Mouse (Mus musculus): ENCODE measurements around the gene Cacnb2. TPM values are rescaled to one million over a fixed set of nuclear protein-coding genes. Genes with fewer than 3 reads are reported as not detected.

Gene Cacnb2
- polyA plus RNA-seq, 1 experiment from 2014 or later, result 1.2 TPM

DNA sequence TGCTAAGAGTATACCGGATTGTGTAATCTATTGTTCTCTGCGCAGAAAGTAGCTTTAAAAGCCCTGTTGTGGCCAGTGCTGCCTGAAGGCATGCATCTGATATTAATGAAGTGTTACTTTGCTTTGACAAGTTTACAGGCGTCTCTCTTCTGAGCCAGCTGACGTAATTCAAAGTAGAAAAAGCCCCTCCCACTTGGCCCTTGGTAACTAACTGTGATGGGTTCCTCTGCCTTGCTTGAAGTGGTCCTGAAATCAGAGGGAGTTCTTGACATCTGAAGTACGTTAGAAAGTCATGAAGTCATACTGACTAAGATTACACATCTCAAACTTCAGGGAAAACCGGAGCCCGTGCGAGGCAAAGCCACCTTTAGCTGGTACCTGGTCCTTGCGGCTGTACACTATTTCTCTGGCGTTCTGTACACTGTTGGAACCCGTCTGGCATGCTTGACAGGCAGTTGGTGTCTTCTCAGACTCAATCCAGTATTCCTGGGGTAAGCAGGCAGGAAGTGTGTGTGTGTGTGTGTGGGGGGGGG is 221.0 kb downstream of the Cacnb2 start:
- DNase-seq (ENCODE audit: low spot score), result no peak
- H3K4me2 ChIP-seq (ENCODE audit: low read depth), result no peak overlapping the region
- no peaks in the 10 kb centered on the region for H3K9me3 ChIP-seq (ENCODE audit: control insufficient read depth, low read length)
- no peaks in the 10 kb centered on the region for H3K27me3 ChIP-seq (ENCODE audit: control insufficient read depth, insufficient read depth, low read length)
- ATAC-seq (ENCODE audit: insufficient read depth, low FRiP score, low TSS enrichment), result peak; percentile 48
- no peak overlapping the region for H3K9ac ChIP-seq (ENCODE audit: low read length)
- no peak overlapping the region for H3K4me3 ChIP-seq (ENCODE audit: low read depth, low read length)
- H3K36me3 ChIP-seq (ENCODE audit: control insufficient read depth, insufficient read depth, low read length), result no peaks in the 10 kb centered on the region
- no peaks in the 10 kb centered on the region for H3K4me1 ChIP-seq (ENCODE audit: control insufficient read depth, insufficient read depth, low read length)
- H3K27ac ChIP-seq (ENCODE audit: low read depth, low read length), result no peak overlapping the region
- 65% methylated on average over 11 of the region's 11 CpGs for WGBS

DNA sequence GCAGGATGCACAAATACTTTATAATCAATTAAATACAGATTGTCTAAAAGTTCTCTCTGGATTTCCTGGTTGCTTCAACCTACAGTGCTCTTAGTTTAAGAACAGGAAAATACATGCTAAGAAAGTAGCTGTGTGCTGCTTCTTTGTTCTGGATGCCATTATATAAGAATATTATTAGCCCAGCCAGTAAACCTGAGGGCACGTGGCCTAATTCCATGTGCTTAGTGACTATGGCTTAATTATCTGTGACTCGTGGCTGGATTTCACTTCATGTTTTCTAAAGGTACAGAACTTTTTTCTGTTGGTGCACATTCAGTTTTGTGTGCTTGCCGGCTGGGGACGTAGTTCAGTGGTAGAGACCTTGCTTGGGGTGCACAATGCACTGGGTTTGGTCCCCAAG is 222.3 kb downstream of the Cacnb2 start:
- no peak for ATAC-seq (ENCODE audit: insufficient read depth, low FRiP score, low TSS enrichment)
- no peaks in the 10 kb centered on the region for H3K4me1 ChIP-seq (ENCODE audit: control insufficient read depth, insufficient read depth, low read length)
- DNase-seq (ENCODE audit: low spot score), result no peak
- no peak overlapping the region for H3K4me2 ChIP-seq (ENCODE audit: low read depth)
- H3K36me3 ChIP-seq (ENCODE audit: control insufficient read depth, insufficient read depth, low read length), result no peaks in the 10 kb centered on the region
- H3K9ac ChIP-seq (ENCODE audit: low read length), result no peak overlapping the region
- no peaks in the 10 kb centered on the region for H3K9me3 ChIP-seq (ENCODE audit: control insufficient read depth, low read length)
- no peaks in the 10 kb centered on the region for H3K27me3 ChIP-seq (ENCODE audit: control insufficient read depth, insufficient read depth, low read length)
- 78% methylated on average over 4 of the region's 4 CpGs for WGBS
- H3K27ac ChIP-seq (ENCODE audit: low read depth, low read length), result no peak overlapping the region
- H3K4me3 ChIP-seq (ENCODE audit: low read depth, low read length), result no peak overlapping the region

DNA sequence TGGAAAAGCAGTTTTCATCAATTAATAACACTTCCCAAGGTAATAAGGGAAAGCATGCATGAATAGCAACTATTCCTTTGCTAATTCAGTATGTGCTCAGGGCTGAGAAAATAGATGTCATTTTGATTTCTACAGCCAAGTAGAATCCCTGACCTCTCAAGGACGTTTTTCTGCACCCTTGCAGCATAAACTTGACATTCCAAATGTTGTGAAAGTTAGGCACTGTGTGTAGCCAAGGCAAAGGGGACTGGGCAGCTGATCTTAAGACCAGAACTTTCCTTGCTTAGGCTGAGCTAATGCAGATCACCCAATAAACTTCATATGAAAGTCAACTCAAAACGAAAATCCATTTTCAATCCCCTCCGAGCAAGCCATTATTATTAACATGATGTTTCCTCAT is 226.6 kb downstream of the Cacnb2 start:
- Histone ChIP-seq H3K4me1 (ENCODE audit: control insufficient read depth, insufficient read depth, low read length) (no peaks in the 10 kb centered on the region), H3K4me3 (ENCODE audit: low read depth, low read length) (no peak overlapping the region), H3K9me3 (ENCODE audit: control insufficient read depth, low read length) (no peaks in the 10 kb centered on the region), H3K4me2 (ENCODE audit: low read depth) (no peak overlapping the region), H3K9ac (ENCODE audit: low read length) (no peak overlapping the region), H3K27ac (ENCODE audit: low read depth, low read length) (no peak overlapping the region), H3K27me3 (ENCODE audit: control insufficient read depth, insufficient read depth, low read length) (no peaks in the 10 kb centered on the region), H3K36me3 (ENCODE audit: control insufficient read depth, insufficient read depth, low read length) (no peaks in the 10 kb centered on the region)
- WGBS, result 67% methylated on average over 3 of the region's 3 CpGs
- no peak for ATAC-seq (ENCODE audit: insufficient read depth, low FRiP score, low TSS enrichment)
- no peak for DNase-seq (ENCODE audit: low spot score)

GRCm38 (mm10) chr2:14831308-14831707 is 228.4 kb downstream of the Cacnb2 start:
- Histone ChIP-seq H3K27me3 (ENCODE audit: control insufficient read depth, insufficient read depth, low read length) (no peaks in the 10 kb centered on the region), H3K27ac (ENCODE audit: low read depth, low read length) (no peak overlapping the region), H3K36me3 (ENCODE audit: control insufficient read depth, insufficient read depth, low read length) (no peaks in the 10 kb centered on the region), H3K4me3 (ENCODE audit: low read depth, low read length) (no peak overlapping the region), H3K4me1 (ENCODE audit: control insufficient read depth, insufficient read depth, low read length) (no peaks in the 10 kb centered on the region), H3K4me2 (ENCODE audit: low read depth) (no peak overlapping the region), H3K9ac (ENCODE audit: low read length) (no peak overlapping the region), H3K9me3 (ENCODE audit: control insufficient read depth, low read length) (no peaks in the 10 kb centered on the region)
- DNase-seq (ENCODE audit: low spot score), result no peak
- no peak for ATAC-seq (ENCODE audit: insufficient read depth, low FRiP score, low TSS enrichment)
- 72% methylated on average over 2 of the region's 2 CpGs for WGBS

DNA sequence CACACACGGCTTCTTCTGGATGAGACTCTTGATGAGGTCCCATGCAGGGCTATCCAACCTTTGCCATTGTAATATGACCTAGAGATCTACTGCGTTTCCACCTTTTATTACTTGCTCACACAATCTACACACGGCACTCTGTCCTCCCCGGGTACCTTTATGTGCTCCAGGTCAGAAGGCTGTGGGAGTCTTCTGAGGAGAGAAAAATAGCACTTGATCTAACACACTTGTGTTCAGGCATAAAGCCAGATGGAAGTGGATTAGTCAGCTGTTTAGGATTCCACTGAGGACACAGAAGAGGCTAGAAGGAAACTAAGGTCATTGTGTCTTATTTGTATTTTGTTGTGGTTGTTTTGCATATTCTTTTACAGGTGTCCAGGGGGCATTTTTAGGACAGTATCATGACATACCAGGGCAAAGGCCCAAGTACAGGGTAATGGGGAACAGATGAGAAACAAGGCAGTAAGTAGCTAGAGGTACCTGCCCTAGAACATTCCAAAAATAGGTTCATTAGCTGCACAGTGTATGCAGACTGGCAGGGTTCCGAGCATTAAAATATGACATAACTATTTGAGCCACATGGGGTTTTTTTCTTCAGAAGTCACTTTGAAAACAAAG is 231.9 kb downstream of the Cacnb2 start:
- 73% methylated on average over 5 of the region's 5 CpGs for WGBS
- Histone ChIP-seq H3K4me1 (ENCODE audit: control insufficient read depth, insufficient read depth, low read length) (no peaks in the 10 kb centered on the region), H3K27me3 (ENCODE audit: control insufficient read depth, insufficient read depth, low read length) (no peaks in the 10 kb centered on the region), H3K36me3 (ENCODE audit: control insufficient read depth, insufficient read depth, low read length) (no peaks in the 10 kb centered on the region), H3K27ac (ENCODE audit: low read depth, low read length) (no peak overlapping the region), H3K4me2 (ENCODE audit: low read depth) (no peak overlapping the region), H3K4me3 (ENCODE audit: low read depth, low read length) (no peak overlapping the region), H3K9ac (ENCODE audit: low read length) (no peak overlapping the region), H3K9me3 (ENCODE audit: control insufficient read depth, low read length) (no peaks in the 10 kb centered on the region)
- ATAC-seq (ENCODE audit: insufficient read depth, low FRiP score, low TSS enrichment) (no peak), DNase-seq (ENCODE audit: low spot score) (no peak)

DNA sequence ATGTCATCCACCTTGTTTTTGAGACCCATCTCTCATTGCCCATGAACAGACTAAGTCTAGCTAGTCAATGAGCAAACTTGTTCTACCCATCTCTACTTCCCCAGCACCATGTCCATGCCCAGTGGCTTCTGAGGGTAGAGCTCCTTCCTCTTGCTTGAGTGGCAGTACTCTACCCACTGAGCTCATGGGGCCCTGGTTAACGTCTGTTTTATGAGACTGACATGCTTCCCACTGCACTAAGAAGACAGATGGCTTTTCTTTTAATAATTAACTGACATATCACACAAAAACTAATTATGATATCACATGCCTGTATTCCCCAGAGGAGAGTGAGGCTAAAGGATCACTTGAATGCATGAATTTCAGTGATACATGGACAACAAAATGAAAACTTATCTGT is 238.4 kb downstream of the Cacnb2 start:
- no peaks in the 10 kb centered on the region for H3K9me3 ChIP-seq (ENCODE audit: control insufficient read depth, low read length)
- DNase-seq (ENCODE audit: low spot score) (no peak), ATAC-seq (ENCODE audit: insufficient read depth, low FRiP score, low TSS enrichment) (no peak)
- H3K4me1 ChIP-seq (ENCODE audit: control insufficient read depth, insufficient read depth, low read length), result no peaks in the 10 kb centered on the region
- no peaks in the 10 kb centered on the region for H3K27me3 ChIP-seq (ENCODE audit: control insufficient read depth, insufficient read depth, low read length)
- WGBS, result 62% methylated on average over 1 of the region's 1 CpGs
- no peak overlapping the region for H3K4me3 ChIP-seq (ENCODE audit: low read depth, low read length)
- H3K27ac ChIP-seq (ENCODE audit: low read depth, low read length), result no peak overlapping the region
- H3K4me2 ChIP-seq (ENCODE audit: low read depth), result no peak overlapping the region
- H3K9ac ChIP-seq (ENCODE audit: low read length), result no peak overlapping the region
- H3K36me3 ChIP-seq (ENCODE audit: control insufficient read depth, insufficient read depth, low read length), result no peaks in the 10 kb centered on the region

- DNase-seq (ENCODE audit: low spot score), result no peak
- no peaks in the 10 kb centered on the region for H3K27me3 ChIP-seq (ENCODE audit: control insufficient read depth, insufficient read depth, low read length)
- no peak overlapping the region for H3K9ac ChIP-seq (ENCODE audit: low read length)
- WGBS, result 55% methylated on average over 1 of the region's 1 CpGs
- H3K4me3 ChIP-seq (ENCODE audit: low read depth, low read length), result no peak overlapping the region
- ATAC-seq (ENCODE audit: insufficient read depth, low FRiP score, low TSS enrichment), result no peak
- no peak overlapping the region for H3K27ac ChIP-seq (ENCODE audit: low read depth, low read length)
- H3K36me3 ChIP-seq (ENCODE audit: control insufficient read depth, insufficient read depth, low read length), result no peaks in the 10 kb centered on the region
- H3K4me1 ChIP-seq (ENCODE audit: control insufficient read depth, insufficient read depth, low read length), result no peaks in the 10 kb centered on the region
- H3K4me2 ChIP-seq (ENCODE audit: low read depth), result no peak overlapping the region
- no peaks in the 10 kb centered on the region for H3K9me3 ChIP-seq (ENCODE audit: control insufficient read depth, low read length)
Observed at GRCm38 (mm10) chr2:14846727-14847126, 243.8 kb downstream of the Cacnb2 start.

DNA sequence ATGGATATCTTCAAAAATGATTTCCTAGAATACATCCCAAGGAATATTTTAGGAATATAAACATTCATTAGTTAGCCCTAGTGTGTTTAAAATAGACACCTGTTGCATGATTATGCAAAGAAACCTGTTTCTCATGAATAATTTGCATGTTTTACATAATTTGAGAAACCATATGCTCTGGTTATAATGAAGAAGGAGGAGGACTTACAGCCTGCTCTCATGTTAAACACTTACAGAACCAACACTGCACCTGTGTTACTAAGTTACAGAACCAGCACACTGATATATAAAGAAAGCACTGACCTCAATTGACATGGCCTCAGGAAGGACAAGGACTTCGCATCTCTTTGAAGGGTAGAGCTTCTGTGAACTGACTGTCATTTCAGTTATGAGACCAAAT is 244.3 kb downstream of the Cacnb2 start:
- DNase-seq (ENCODE audit: low spot score) (no peak), ATAC-seq (ENCODE audit: insufficient read depth, low FRiP score, low TSS enrichment) (no peak)
- no peak overlapping the region for H3K4me3 ChIP-seq (ENCODE audit: low read depth, low read length)
- H3K9ac ChIP-seq (ENCODE audit: low read length), result no peak overlapping the region
- H3K27me3 ChIP-seq (ENCODE audit: control insufficient read depth, insufficient read depth, low read length), result no peaks in the 10 kb centered on the region
- H3K27ac ChIP-seq (ENCODE audit: low read depth, low read length), result no peak overlapping the region
- H3K36me3 ChIP-seq (ENCODE audit: control insufficient read depth, insufficient read depth, low read length), result no peaks in the 10 kb centered on the region
- no peak overlapping the region for H3K4me2 ChIP-seq (ENCODE audit: low read depth)
- H3K9me3 ChIP-seq (ENCODE audit: control insufficient read depth, low read length), result no peaks in the 10 kb centered on the region
- H3K4me1 ChIP-seq (ENCODE audit: control insufficient read depth, insufficient read depth, low read length), result no peaks in the 10 kb centered on the region
- 93% methylated on average over 1 of the region's 1 CpGs for WGBS

DNA sequence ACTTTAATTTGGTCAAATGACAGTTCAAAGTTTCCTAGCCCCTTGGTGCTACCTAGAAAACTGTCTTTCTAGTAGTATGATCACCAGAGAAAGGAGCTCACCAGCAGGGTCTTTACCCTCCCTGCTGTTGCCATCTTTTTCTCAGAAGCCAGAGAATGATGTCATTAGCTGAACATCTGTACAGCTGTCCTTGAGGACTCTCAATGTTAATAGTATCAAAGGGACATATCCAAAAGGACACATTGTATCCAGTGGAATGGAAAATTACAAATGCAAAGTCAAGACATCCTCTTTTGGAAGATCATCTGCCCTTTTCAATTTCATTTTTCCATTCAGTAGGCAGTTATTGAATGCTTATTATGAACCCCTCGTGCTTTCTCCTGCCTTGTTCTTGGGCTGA is 247.9 kb downstream of the Cacnb2 start:
- Histone ChIP-seq H3K4me3 (ENCODE audit: low read depth, low read length) (no peak overlapping the region), H3K27me3 (ENCODE audit: control insufficient read depth, insufficient read depth, low read length) (no peaks in the 10 kb centered on the region), H3K27ac (ENCODE audit: low read depth, low read length) (no peak overlapping the region), H3K4me2 (ENCODE audit: low read depth) (no peak overlapping the region), H3K9ac (ENCODE audit: low read length) (no peak overlapping the region), H3K4me1 (ENCODE audit: control insufficient read depth, insufficient read depth, low read length) (no peaks in the 10 kb centered on the region), H3K9me3 (ENCODE audit: control insufficient read depth, low read length) (no peaks in the 10 kb centered on the region), H3K36me3 (ENCODE audit: control insufficient read depth, insufficient read depth, low read length) (no peaks in the 10 kb centered on the region)
- DNase-seq (ENCODE audit: low spot score) (no peak), ATAC-seq (ENCODE audit: insufficient read depth, low FRiP score, low TSS enrichment) (no peak)
- WGBS, result 78% methylated on average over 1 of the region's 1 CpGs
